Mouse (Mus musculus) embryo, embryonic 11.5 days (tissue): ENCODE measurements around the gene Smim17.
"Not testable (repeated sequence)": the region's sequence is repeated elsewhere in the genome, so short reads cannot be mapped to it uniquely, and the experiment has no call there.

ENCODE experiments used
- DNase-seq: peaks from one replicate; pipeline ENCODE4 v3.0.0-alpha.2; 2012; ENCODE audit warnings: low read depth, low spot score

Smim17 gene

GRCm38 (mm10) chr7:6414626-6415441, 16.3 kb downstream of the Smim17 start:
- DNase-seq: no peak

GRCm38 (mm10) chr7:6415442-6415787, 16.9 kb downstream of the Smim17 start:
- DNase-seq: no peak

- DNase-seq: no peak
Observed at GRCm38 (mm10) chr7:6419894-6420293, 21.4 kb downstream of the Smim17 start.

GRCm38 (mm10) chr7:6429381-6429780, 30.9 kb downstream of the Smim17 start:
- DNase-seq: no peak

GRCm38 (mm10) chr7:6430342-6430741, 31.8 kb downstream of the Smim17 start:
- no peak for DNase-seq

- no peak for DNase-seq
Observed at GRCm38 (mm10) chr7:6438388-6438787, 39.9 kb downstream of the Smim17 start, which contains the start of gene Olfr1344. TSS of gene Olfr1344 (plus strand) at chr7:6438688.

GRCm38 (mm10) chr7:6441173-6441572, 42.7 kb downstream of the Smim17 start:
- no peak for DNase-seq

- DNase-seq: no peak
Observed at GRCm38 (mm10) chr7:6447771-6448170, 49.3 kb downstream of the Smim17 start.

GRCm38 (mm10) chr7:6455868-6456267, 57.4 kb downstream of the Smim17 start, which contains the start of gene Olfr1336:
TSS of gene Olfr1336 (plus strand) at chr7:6456168.
- no peak for DNase-seq

GRCm38 (mm10) chr7:6456399-6456798, 57.9 kb downstream of the Smim17 start:
- no peak for DNase-seq

GRCm38 (mm10) chr7:6466951-6467350, 68.4 kb downstream of the Smim17 start, which contains the start of gene Olfr1346:
TSS of gene Olfr1346 (plus strand) at chr7:6467101.
- no peak for DNase-seq

- not testable (repeated sequence) for DNase-seq
Observed at GRCm38 (mm10) chr7:6477633-6478032, 79.1 kb downstream of the Smim17 start.
